Mouse (Mus musculus) lung, postnatal 0 days (tissue): ENCODE data around the gene Scarf1.

Experiments
- CTCF ChIP-seq: IDR thresholded peaks from 2 replicates; pipeline ENCODE4 v1.5.1; 2016; ENCODE audit warnings: antibody characterized with exemption, mild to moderate bottlenecking
- EP300 ChIP-seq: IDR thresholded peaks from 2 replicates; pipeline ENCODE4 v1.6.1; 2016; ENCODE audit warnings: antibody characterized with exemption, mild to moderate bottlenecking, control low read depth

DNA sequence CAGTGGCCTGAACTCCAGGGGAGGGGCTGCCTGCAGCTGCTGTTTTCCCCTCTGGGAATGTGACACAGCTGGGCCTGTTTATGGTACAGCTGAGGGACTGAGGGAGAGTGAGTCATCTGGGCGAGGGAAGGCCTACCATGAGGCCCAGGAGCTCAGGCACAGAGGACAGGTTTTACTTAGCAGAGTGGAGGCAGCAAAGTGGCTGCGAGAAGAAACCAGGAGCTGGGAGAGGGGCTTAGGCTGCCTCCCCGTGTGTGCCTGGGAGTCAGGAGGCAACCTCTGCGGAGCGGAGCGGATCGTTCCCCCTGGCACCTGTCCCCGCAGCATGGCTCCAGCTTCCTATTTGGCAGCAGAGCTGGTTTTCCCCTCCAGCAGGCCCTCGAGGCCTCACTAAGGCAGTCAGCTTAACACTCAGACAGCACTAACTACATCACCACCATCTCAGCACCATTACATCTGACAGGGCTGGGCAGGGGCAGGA lies 38.7 kb downstream of the Scarf1 start:
- TF ChIP-seq CTCF = no peak
- no peak for TF ChIP-seq EP300
